Mouse (Mus musculus) intestine, embryonic 16.5 days (tissue): ENCODE data around the gene Prdx5. TPM values are rescaled to one million over a fixed set of nuclear protein-coding genes. Genes with fewer than 3 reads are reported as not detected.

Experiments
- ATAC-seq: fragments of 200-750 bp; cut with Nextera tagmentation; 2 replicates; pipeline ENCODE4 v1.8.0; 2017; ENCODE audit warnings: moderate TSS enrichment, moderate library complexity
- H3K27ac ChIP-seq: fragments of 300-500 bp; sonication (generic); 2 replicates; pipeline ENCODE4 v1.5.1; 2014; ENCODE audit warnings: mild to moderate bottlenecking, low read length
- H3K27me3 ChIP-seq: fragments of 300-500 bp; sonication (generic); replicated peaks from 2 replicates; pipeline ENCODE4 v1.6.1; 2014; ENCODE audit warnings: low read length, control low read depth, mixed read lengths; ENCODE audit not compliant: control insufficient read depth, insufficient read depth
- H3K36me3 ChIP-seq: fragments of 300-500 bp; sonication (generic); 2 replicates; pipeline ENCODE4 v1.6.1; 2014; ENCODE audit warnings: low read length, control low read depth; ENCODE audit not compliant: control insufficient read depth, insufficient read depth
- H3K4me1 ChIP-seq: fragments of 300-500 bp; sonication (generic); 2 replicates; pipeline ENCODE4 v1.6.1; 2014; ENCODE audit warnings: low read length, control low read depth, mixed read lengths; ENCODE audit not compliant: control insufficient read depth, insufficient read depth
- H3K4me2 ChIP-seq: fragments of 300-500 bp; sonication (generic); 2 replicates; pipeline ENCODE4 v1.6.1; 2014; ENCODE audit warnings: low read depth, low read length, control low read depth
- H3K4me3 ChIP-seq: fragments of 300-500 bp; sonication (generic); 2 replicates; pipeline ENCODE4 v1.5.1; 2014; ENCODE audit warnings: mild to moderate bottlenecking, low read length
- H3K9ac ChIP-seq: fragments of 300-500 bp; sonication (generic); 2 replicates; pipeline ENCODE4 v1.6.1; 2014; ENCODE audit warnings: low read depth, low read length
- H3K9me3 ChIP-seq: fragments of 300-500 bp; sonication (generic); 2 replicates; pipeline ENCODE4 v1.6.1; 2016; ENCODE audit warnings: low read length, control low read depth; ENCODE audit not compliant: control insufficient read depth
- WGBS: fragments of 180-500 bp; shearing (Covaris S2); extraction: QIAGEN DNeasy Blood & Tissue Kit; methylation state at CpG from one replicate; pipeline ENCODE4 v1.1.7; 2014; 5-methylcytosine and 5-hydroxymethylcytosine counted together
- polyA plus RNA-seq: library from polyadenylated mRNA; unstranded; fragments of >200 nt; fragmentation: Nextera tagmentation; extraction: Ambion mirVana; gene quantifications from 2 replicates; pipeline ENCODE4 v1.2.1, GENCODE M21; 2015

Prdx5 gene
- polyA plus RNA-seq, 1 experiment from 2014 or later: 234 TPM

DNA sequence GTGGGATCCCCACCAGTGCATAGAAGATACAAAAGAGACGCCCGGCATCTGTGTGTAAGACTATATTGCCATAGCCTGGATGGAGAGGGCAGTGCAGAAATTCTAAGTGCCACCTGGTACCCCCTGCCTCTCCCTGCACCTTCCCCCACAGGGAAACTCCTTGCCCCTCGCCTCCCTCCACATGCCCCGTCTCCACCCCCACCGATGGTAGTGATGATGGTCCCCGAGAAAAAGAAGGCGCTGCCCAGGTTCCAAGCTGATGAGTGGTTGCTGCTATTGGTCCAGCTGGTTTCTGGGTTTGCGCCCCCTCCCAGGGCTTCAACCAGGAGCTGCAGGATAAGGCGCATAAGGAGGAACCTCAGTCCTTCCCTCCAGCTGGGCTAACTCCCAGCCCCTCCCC is 18.2 kb upstream of the Prdx5 start:
- ATAC-seq: no peak
- peaks cover 51% of the 10 kb centered on the region for H3K27me3 ChIP-seq
- H3K9me3 ChIP-seq: no peaks in the 10 kb centered on the region
- H3K36me3 ChIP-seq: no peaks in the 10 kb centered on the region
- peaks cover 12% of the 10 kb centered on the region for H3K4me1 ChIP-seq
- no peak overlapping the region for H3K4me3 ChIP-seq
- 17% methylated on average over 9 of the region's 9 CpGs for WGBS
- no peak overlapping the region for H3K9ac ChIP-seq
- no peak overlapping the region for H3K4me2 ChIP-seq
- no peak overlapping the region for H3K27ac ChIP-seq

DNA sequence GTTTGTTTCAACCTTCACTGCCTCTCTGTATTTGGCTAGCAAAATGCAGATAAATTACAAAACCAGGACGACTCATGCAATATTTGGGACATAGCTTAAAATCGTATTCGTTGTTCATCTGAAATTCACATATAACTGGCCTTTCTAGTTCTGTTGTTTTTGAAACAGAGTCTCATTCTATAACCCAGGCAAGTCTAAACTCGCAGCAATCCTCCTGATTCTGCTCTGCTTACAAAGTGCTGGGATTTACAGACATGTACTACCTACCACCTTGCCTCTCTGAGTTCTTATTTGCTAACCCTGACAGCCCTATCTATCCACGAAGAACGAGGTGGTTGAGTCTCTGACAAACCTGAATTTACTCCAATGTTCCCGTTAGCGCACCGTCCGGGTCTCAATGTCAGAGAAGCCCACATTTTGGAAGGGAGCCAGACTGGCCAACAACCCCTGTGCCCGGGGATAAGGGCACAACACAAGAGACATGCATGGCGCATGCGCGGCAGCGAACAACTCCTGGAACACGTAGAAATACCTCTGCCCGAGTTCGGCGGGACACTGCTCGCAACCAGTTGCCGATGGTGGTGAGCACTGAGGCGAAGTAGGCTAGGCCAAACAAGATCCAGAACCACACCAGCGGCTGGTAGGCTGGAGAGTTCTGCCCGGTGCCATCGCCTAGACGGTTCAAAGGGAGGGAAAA is 16.8 kb upstream of the Prdx5 start:
- peak overlapping the region; percentile 8 for H3K4me3 ChIP-seq
- H3K4me1 ChIP-seq: peaks cover 17% of the 10 kb centered on the region
- H3K9ac ChIP-seq: no peak overlapping the region
- no peak overlapping the region for H3K27ac ChIP-seq
- peaks cover 42% of the 10 kb centered on the region for H3K27me3 ChIP-seq
- H3K36me3 ChIP-seq: no peaks in the 10 kb centered on the region
- H3K4me2 ChIP-seq: peak overlapping the region; percentile 26; the same call in 1 of the 2 replicates
- H3K9me3 ChIP-seq: no peaks in the 10 kb centered on the region
- 17% methylated on average over 26 of the region's 26 CpGs for WGBS
- no peak for ATAC-seq

DNA sequence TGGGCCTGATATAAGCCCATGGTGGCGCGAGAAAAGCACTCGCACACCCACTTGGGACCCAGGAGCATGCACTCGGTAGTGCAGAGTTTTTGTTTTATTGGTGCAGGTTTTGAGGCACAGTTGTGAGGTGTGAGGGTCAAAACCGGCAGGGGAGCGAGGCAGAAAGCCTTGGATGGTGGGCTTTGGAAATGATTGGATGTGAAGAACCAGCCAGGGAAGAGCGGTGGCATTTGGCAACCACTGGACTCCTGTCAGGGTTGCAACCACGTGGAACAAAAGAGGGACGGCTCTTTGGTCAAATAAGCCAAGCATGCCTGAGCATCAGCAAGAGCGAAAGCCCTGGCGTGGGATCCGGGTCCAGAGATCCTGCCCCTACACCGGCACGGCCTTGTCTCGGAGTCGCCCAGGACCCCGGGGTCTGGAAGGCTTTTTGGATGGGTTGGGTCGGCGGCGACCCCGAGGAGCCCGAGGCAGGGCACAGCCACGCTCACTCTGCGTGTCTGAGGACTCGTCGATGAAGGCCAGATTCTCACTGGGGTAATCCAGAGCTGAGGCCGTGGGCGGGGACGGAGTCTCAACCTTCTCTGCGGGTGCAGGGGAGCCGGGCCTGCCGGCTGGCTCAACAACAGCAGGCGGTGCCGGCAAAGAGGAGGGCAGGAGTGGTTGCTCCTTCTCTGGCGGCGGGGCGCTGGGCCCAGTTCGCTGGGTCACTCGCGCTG is 15.9 kb upstream of the Prdx5 start:
- no peak for ATAC-seq
- Histone ChIP-seq H3K9ac (no peak overlapping the region), H3K27ac (no peak overlapping the region), H3K4me2 (no peak overlapping the region), H3K4me3 (peak overlapping the region; percentile 10; the same call in 1 of the 2 replicates), H3K9me3 (no peaks in the 10 kb centered on the region), H3K36me3 (no peaks in the 10 kb centered on the region), H3K4me1 (peaks cover 19% of the 10 kb centered on the region), H3K27me3 (peaks cover 42% of the 10 kb centered on the region)
- WGBS: 16% methylated on average over 40 of the region's 40 CpGs

DNA sequence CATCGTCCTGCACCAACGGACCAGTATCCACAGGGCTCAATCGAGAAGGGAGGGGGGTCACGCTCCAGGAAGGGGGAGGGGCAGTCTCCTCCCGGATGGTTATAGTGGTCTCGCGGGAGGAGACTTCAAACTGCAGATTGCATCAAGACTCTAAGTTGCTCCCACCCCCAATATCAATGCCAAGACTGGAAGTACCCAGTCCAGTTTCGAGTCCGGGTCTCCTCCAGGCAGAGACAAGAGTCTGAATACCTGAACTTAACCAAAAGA is 15.3 kb upstream of the Prdx5 start, which contains the start of gene Catsperz:
Catsperz (minus strand) TSS at position 74 of the 267 bp plus-strand sequence.
- ATAC-seq: no peak
- Histone ChIP-seq H3K36me3 (no peaks in the 10 kb centered on the region), H3K4me2 (peak within 1 kb of the TSS; percentile 56), H3K9me3 (no peaks in the 10 kb centered on the region), H3K4me3 (peak within 1 kb of the TSS; percentile 31), H3K27me3 (peaks cover 42% of the 10 kb centered on the region), H3K27ac (no peak within 1 kb of the TSS), H3K9ac (peak within 1 kb of the TSS; percentile 32), H3K4me1 (peaks cover 24% of the 10 kb centered on the region)
- 3% methylated on average over 9 of the region's 9 CpGs for WGBS

DNA sequence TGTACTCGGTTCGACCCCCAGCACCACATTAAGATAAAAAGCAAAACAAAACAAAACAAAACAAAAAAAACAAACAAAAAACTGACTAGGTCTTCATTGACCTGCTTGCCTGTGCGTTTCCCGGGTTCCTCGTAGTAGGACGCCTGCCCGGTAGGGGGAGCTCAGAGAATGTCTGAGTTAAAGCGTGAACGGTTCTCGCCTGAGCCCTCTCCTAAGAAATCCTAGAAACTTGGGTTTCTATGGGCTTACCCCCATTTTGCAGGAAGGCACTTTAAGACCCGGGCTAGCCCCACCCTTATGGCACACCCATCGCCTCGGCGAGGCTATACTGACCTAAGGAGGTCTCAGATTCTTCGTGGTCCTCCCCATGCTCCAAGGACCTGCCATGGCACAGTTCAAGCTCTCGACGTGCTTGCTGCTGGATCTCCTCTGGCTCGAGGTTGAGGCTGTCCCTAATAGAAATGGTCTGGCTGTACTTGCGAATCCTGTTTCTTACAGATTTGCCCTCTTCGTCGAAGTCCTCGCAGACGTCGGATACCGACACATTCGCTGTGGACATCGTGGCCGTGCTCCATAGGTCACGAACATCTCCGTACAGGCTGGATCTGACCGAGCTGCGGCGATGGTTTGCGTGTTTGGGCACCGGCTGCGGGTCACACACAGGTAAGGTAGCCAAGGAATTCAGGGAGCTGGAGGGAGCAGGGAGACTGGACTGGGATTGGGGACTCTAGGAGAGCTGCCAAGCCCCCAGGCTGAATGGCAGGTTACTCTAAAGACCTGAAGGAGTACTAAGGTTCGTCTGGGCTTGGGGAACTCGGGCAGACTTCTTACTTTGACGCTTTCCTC is 14.8 kb upstream of the Prdx5 start:
- Histone ChIP-seq H3K4me1 (peaks cover 30% of the 10 kb centered on the region), H3K4me3 (peak overlapping the region; percentile 31), H3K9me3 (no peaks in the 10 kb centered on the region), H3K4me2 (peak overlapping the region; percentile 56), H3K36me3 (no peaks in the 10 kb centered on the region), H3K27ac (no peak overlapping the region), H3K9ac (peak overlapping the region; percentile 32), H3K27me3 (peaks cover 42% of the 10 kb centered on the region)
- ATAC-seq: no peak
- WGBS: 3% methylated on average over 39 of the region's 39 CpGs

DNA sequence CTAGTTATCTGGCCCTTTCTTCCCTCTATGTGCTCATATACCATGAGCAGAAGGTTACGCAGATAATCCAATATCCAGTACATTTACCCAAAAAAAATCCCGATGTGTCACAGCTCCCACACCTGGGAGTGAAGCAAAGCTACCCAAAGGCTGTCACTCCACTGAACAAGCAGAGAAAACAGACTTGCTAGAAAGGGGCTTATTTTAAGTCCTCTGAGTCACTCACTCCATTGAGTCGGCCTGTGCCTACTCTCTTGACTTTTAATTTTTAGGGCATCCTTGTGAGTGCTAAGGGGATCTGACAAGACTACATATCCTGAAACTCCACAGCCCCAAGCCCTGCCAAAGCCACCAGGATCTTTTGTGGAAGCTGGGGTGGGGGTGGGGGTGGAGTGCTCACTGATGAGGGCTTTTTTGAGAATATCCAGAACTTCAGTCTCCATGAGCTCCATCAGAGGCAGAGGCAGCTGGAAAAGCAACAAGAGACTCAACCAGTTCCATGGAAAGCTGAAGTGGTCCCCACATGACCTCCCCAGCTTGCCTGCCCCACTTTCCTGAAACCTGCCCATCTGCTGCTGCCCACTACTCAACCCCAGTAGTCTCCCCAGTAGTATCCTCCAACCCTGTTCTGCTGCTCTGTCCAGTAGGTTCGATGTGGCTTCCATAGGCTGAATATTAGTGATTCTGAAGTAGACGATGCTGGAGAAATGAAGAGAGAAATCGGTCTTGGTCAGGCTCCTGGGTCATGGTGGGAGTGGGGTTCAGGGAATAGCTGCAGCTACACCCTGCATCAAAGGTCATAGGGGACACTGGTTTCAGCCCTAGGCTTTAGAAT is 13.2 kb upstream of the Prdx5 start:
- peaks cover 30% of the 10 kb centered on the region for H3K4me1 ChIP-seq
- H3K4me2 ChIP-seq: peak overlapping the region; percentile 77
- peaks cover 42% of the 10 kb centered on the region for H3K27me3 ChIP-seq
- peak overlapping the region; percentile 66 for H3K9ac ChIP-seq
- H3K36me3 ChIP-seq: no peaks in the 10 kb centered on the region
- H3K27ac ChIP-seq: no peak overlapping the region
- ATAC-seq: no peak
- peak overlapping the region; percentile 86; the same call in 1 of the 2 replicates for H3K4me3 ChIP-seq
- no peaks in the 10 kb centered on the region for H3K9me3 ChIP-seq
- WGBS: 68% methylated on average over 6 of the region's 6 CpGs

DNA sequence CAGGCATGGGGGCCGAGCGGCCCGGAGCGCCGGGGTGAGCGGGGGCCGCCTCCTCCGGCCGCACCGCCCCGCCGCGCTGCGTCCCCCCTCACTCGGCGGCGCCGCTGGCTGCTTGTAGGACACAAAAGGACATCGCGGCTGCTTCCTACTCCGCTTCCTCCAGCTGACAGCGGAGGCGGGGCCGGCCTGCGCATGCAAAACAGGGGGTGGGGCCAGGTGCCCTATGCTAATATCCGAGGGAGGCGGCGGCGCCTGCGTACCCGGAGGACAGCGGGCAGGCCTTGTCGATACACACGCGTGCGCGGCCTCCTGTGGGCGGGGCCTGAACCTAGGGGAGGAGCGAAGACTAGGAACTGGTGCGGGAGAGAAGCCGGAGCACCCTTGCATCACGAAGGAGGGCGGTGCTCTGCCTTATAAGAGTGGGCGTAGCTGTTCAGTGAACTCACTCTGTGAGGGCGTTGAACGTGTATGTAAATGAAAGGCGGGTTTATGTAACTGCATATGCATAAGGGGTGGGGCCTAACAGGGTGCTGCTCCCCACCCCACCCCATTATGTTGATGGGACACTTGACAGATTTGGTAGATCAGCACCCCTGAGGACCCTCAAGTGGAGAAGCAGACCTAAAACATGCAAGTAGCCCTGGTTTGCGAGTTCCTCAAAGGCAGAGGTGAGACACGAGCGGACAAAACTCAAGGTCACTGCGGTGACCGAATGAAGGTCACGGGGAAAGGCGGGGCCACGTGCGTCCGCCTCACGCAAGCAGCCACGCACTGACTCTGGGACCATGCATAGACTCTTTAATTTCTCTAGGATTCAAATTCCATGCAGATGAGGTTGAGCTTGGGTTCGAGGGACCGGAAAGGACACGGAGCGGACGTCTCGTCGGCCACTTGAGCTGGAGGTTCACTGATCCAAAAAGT is 12.0 kb upstream of the Prdx5 start, which contains the start of gene Esrra:
Esrra (minus strand) TSS at position 167 of the 921 bp plus-strand sequence.
- Histone ChIP-seq H3K36me3 (no peaks in the 10 kb centered on the region), H3K4me2 (peak within 1 kb of the TSS; percentile 85), H3K4me3 (peak within 1 kb of the TSS; percentile 86), H3K27me3 (peaks cover 30% of the 10 kb centered on the region), H3K9ac (peak within 1 kb of the TSS; percentile 90), H3K27ac (peak within 1 kb of the TSS; percentile 98), H3K9me3 (no peaks in the 10 kb centered on the region), H3K4me1 (peaks cover 30% of the 10 kb centered on the region)
- peak; percentile 90 for ATAC-seq
- 2% methylated on average over 62 of the region's 66 CpGs for WGBS
